In the genomic region with DNA sequence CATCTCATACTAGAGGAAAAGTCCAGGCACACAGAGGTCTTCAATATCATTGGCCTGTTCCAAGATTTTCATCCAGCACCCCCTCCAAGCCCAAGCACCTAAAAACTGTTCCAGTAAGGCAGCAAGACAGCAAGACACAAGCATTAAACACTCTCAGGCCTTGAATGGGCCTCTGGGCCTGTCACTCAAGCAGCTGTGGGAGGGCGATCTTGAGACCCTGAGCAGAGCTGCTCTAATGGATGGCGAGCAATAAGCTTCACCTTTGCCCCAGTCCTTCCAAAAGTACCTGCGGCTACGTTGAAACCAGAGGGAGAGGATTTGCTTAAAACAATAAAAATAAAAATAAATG, we compare ENCODE assay signal across 8 mouse cellular contexts.
DNase-seq lines count a peak whose midpoint lies in the region; ATAC-seq and TF ChIP-seq lines count a peak whose summit lies in the region.

No protein-coding gene starts in this region.

- peak overlapping the region; percentile 64 for H3K4me2 ChIP-seq in intestine, embryonic 15.5 days (replicated peaks)
- H3K4me2 ChIP-seq in neural tube, embryonic 13.5 days, result peak overlapping the region; percentile 63

- no peak for TF ChIP-seq POLR2A in thymus, adult 2 months (IDR thresholded peaks at IDR 0.05; ENCODE audit: control insufficient read depth, extremely low read depth, insufficient read depth, low read length, poor library complexity)

- no peak overlapping the region for H3K27ac ChIP-seq in thymus, adult 2 months (ENCODE audit: control insufficient read depth, insufficient read depth, low read length)
- H3K27ac ChIP-seq in intestine, embryonic 15.5 days, result peak overlapping the region; percentile 99
- H3K27ac ChIP-seq in neural tube, embryonic 13.5 days (replicated peaks), result peak overlapping the region; percentile 96

- no peaks in the 10 kb centered on the region for H3K36me3 ChIP-seq in thymus, adult 2 months (ENCODE audit: control insufficient read depth, insufficient read depth, low read length)
- H3K36me3 ChIP-seq in intestine, embryonic 15.5 days, result no peaks in the 10 kb centered on the region
- no peaks in the 10 kb centered on the region for H3K36me3 ChIP-seq in neural tube, embryonic 13.5 days

- 2% methylated on average over 4 of the region's 4 CpGs for WGBS in thymus, adult 2 months
- 1% methylated on average over 4 of the region's 4 CpGs for WGBS in intestine, embryonic 15.5 days
- WGBS in neural tube, embryonic 13.5 days, result 0% methylated on average over 4 of the region's 4 CpGs

- H3K27me3 ChIP-seq in thymus, adult 2 months (ENCODE audit: control insufficient read depth, insufficient read depth, low read length), result no peaks in the 10 kb centered on the region
- H3K27me3 ChIP-seq in intestine, embryonic 15.5 days (replicated peaks), result no peaks in the 10 kb centered on the region
- H3K27me3 ChIP-seq in neural tube, embryonic 13.5 days, result no peaks in the 10 kb centered on the region

- H3K9me3 ChIP-seq in intestine, embryonic 15.5 days, result no peaks in the 10 kb centered on the region
- H3K9me3 ChIP-seq in neural tube, embryonic 13.5 days, result no peaks in the 10 kb centered on the region

- ATAC-seq in frontal cortex, adult (ENCODE audit: low TSS enrichment), result peak; percentile 44
- peak; percentile 72 for ATAC-seq in intestine, embryonic 15.5 days
- peak; percentile 84 for ATAC-seq in neural tube, embryonic 13.5 days (ENCODE audit: low read depth)
- ATAC-seq in granulocyte monocyte progenitor cell, adult 5-6 weeks (replicated peaks; ENCODE audit: poor library complexity, severe bottlenecking), result no peak

- DNase-seq in frontal cortex, postnatal 36 days (ENCODE audit: low spot score in 2 of 2), result no peak
- DNase-seq in thymus, adult 2 months, result no peak
- no peak for DNase-seq in thymus, postnatal 10 days (ENCODE audit: low spot score in 2 of 2)
- DNase-seq in urinary bladder, postnatal 14 days (ENCODE audit: low spot score), result no peak

- H3K4me1 ChIP-seq in thymus, adult 2 months (replicated peaks; ENCODE audit: control insufficient read depth, insufficient read depth, low read length), result peaks cover 6% of the 10 kb centered on the region
- no peaks in the 10 kb centered on the region for H3K4me1 ChIP-seq in intestine, embryonic 15.5 days (replicated peaks)
- H3K4me1 ChIP-seq in neural tube, embryonic 13.5 days (replicated peaks), result peaks cover 11% of the 10 kb centered on the region; the same call in 1 of the 2 replicates

- H3K4me3 ChIP-seq in thymus, adult 2 months (ENCODE audit: control insufficient read depth, insufficient read depth, low read length), result peak overlapping the region; percentile 47
- peak overlapping the region; percentile 59 for H3K4me3 ChIP-seq in intestine, embryonic 15.5 days (replicated peaks)
- H3K4me3 ChIP-seq in neural tube, embryonic 13.5 days, result peak overlapping the region; percentile 67

- H3K9ac ChIP-seq in intestine, embryonic 15.5 days, result peak overlapping the region; percentile 45
- peak overlapping the region; percentile 74 for H3K9ac ChIP-seq in neural tube, embryonic 13.5 days

- no peak for TF ChIP-seq CTCF in thymus, adult 2 months (IDR thresholded peaks at IDR 0.05; ENCODE audit: borderline replicate concordance, control insufficient read depth, extremely low read depth, insufficient read depth, low read length, poor library complexity)
